Mouse (Mus musculus) kidney, postnatal 0 days (tissue): ENCODE results near the gene Ipmk. TPM values are rescaled to one million over a fixed set of nuclear protein-coding genes. Genes with fewer than 3 reads are reported as not detected.

Experiments
- ATAC-seq: fragments of 200-750 bp; cut with Nextera tagmentation; replicated peaks from 2 replicates; pipeline ENCODE4 v1.8.0; 2017; ENCODE audit warnings: low read depth, moderate number of reproducible peaks, moderate TSS enrichment, moderate library complexity; ENCODE audit not compliant: low FRiP score
- DNase-seq: peaks from one replicate; pipeline ENCODE4 v3.0.0-alpha.2; 2016; ENCODE audit warnings: low spot score
- H3K27ac ChIP-seq: fragments of 300-500 bp; sonication (generic); 2 replicates; pipeline ENCODE4 v1.5.1; 2014; ENCODE audit warnings: mild to moderate bottlenecking
- H3K27me3 ChIP-seq: fragments of 300-500 bp; sonication (generic); 2 replicates; pipeline ENCODE4 v1.6.1; 2014; ENCODE audit warnings: low read length, mixed read lengths; ENCODE audit not compliant: insufficient read depth
- H3K36me3 ChIP-seq: fragments of 300-500 bp; sonication (generic); 2 replicates; pipeline ENCODE4 v1.6.1; 2014; ENCODE audit warnings: low read length, mixed read lengths; ENCODE audit not compliant: insufficient read depth
- H3K4me1 ChIP-seq: fragments of 300-500 bp; sonication (generic); replicated peaks from 2 replicates; pipeline ENCODE4 v1.6.1; 2014; ENCODE audit warnings: antibody characterized with exemption, low read length, mixed read lengths; ENCODE audit not compliant: insufficient read depth
- H3K4me2 ChIP-seq: fragments of 300-500 bp; sonication (generic); 2 replicates; pipeline ENCODE4 v1.6.1; 2014; ENCODE audit warnings: mild to moderate bottlenecking, low read length, moderate library complexity, mixed read lengths
- H3K4me3 ChIP-seq: fragments of 300-500 bp; sonication (generic); replicated peaks from 2 replicates; pipeline ENCODE4 v1.5.1; 2014; ENCODE audit warnings: low read depth, low read length
- H3K9ac ChIP-seq: fragments of 300-500 bp; sonication (generic); 2 replicates; pipeline ENCODE4 v1.6.1; 2014; ENCODE audit warnings: low read depth, low read length
- H3K9me3 ChIP-seq: fragments of 300-500 bp; sonication (generic); replicated peaks from 2 replicates; pipeline ENCODE4 v1.6.1; 2016; ENCODE audit warnings: low read length, inconsistent platforms, mixed read lengths
- CTCF ChIP-seq: IDR thresholded peaks from 2 replicates; pipeline ENCODE4 v1.5.1; 2016; ENCODE audit warnings: antibody characterized with exemption, low read depth, mild to moderate bottlenecking, moderate library complexity
- WGBS: fragments of 180-500 bp; shearing (Covaris S2); extraction: QIAGEN DNeasy Blood & Tissue Kit; methylation state at CpG from one replicate; pipeline ENCODE4 v1.1.7; 2014; 5-methylcytosine and 5-hydroxymethylcytosine counted together
- polyA plus RNA-seq: library from polyadenylated mRNA; unstranded; fragments of >200 nt; fragmentation: Nextera tagmentation; extraction: Ambion mirVana; gene quantifications from 2 replicates; pipeline ENCODE4 v1.2.1, GENCODE M21; 2015

Ipmk gene
- polyA plus RNA-seq, 1 experiment from 2014 or later, result 16.1 TPM

GRCm38 (mm10) chr10:71328382-71328781 is 19.2 kb upstream of the Ipmk start:
- no peak overlapping the region for H3K27ac ChIP-seq
- no peaks in the 10 kb centered on the region for H3K27me3 ChIP-seq
- H3K36me3 ChIP-seq, result peaks cover 12% of the 10 kb centered on the region
- WGBS, result 58% methylated on average over 6 of the region's 6 CpGs
- no peak overlapping the region for H3K9ac ChIP-seq
- H3K4me1 ChIP-seq, result no peaks in the 10 kb centered on the region
- ATAC-seq (no peak), DNase-seq (no peak)
- no peak overlapping the region for H3K4me2 ChIP-seq
- no peak overlapping the region for H3K4me3 ChIP-seq
- TF ChIP-seq CTCF, result no peak
- no peaks in the 10 kb centered on the region for H3K9me3 ChIP-seq

- H3K4me2 ChIP-seq, result no peak overlapping the region
- no peak overlapping the region for H3K9ac ChIP-seq
- TF ChIP-seq CTCF, result no peak
- no peaks in the 10 kb centered on the region for H3K4me1 ChIP-seq
- H3K36me3 ChIP-seq, result peaks cover 16% of the 10 kb centered on the region
- H3K9me3 ChIP-seq, result no peaks in the 10 kb centered on the region
- no peak overlapping the region for H3K4me3 ChIP-seq
- 80% methylated on average over 5 of the region's 5 CpGs for WGBS
- H3K27me3 ChIP-seq, result no peaks in the 10 kb centered on the region
- DNase-seq, result no peak
- ATAC-seq, result no peak
- H3K27ac ChIP-seq, result no peak overlapping the region
Observed at GRCm38 (mm10) chr10:71328870-71329269, 18.7 kb upstream of the Ipmk start.

- no peaks in the 10 kb centered on the region for H3K9me3 ChIP-seq
- WGBS, result 92% methylated on average over 6 of the region's 6 CpGs
- no peak overlapping the region for H3K4me3 ChIP-seq
- no peak overlapping the region for H3K9ac ChIP-seq
- no peak for DNase-seq
- ATAC-seq, result no peak
- no peaks in the 10 kb centered on the region for H3K4me1 ChIP-seq
- H3K4me2 ChIP-seq, result no peak overlapping the region
- H3K27ac ChIP-seq, result no peak overlapping the region
- no peak for TF ChIP-seq CTCF
- H3K36me3 ChIP-seq, result peaks cover 16% of the 10 kb centered on the region
- H3K27me3 ChIP-seq, result no peaks in the 10 kb centered on the region
Observed at GRCm38 (mm10) chr10:71329295-71329694, 18.3 kb upstream of the Ipmk start.

GRCm38 (mm10) chr10:71330070-71330469 is 17.5 kb upstream of the Ipmk start:
- DNase-seq (peak; percentile 71), ATAC-seq (peak; percentile 60)
- H3K4me1 ChIP-seq, result no peaks in the 10 kb centered on the region
- no peak overlapping the region for H3K4me2 ChIP-seq
- no peak overlapping the region for H3K9ac ChIP-seq
- no peaks in the 10 kb centered on the region for H3K9me3 ChIP-seq
- WGBS, result 73% methylated on average over 12 of the region's 12 CpGs
- no peaks in the 10 kb centered on the region for H3K27me3 ChIP-seq
- H3K27ac ChIP-seq, result no peak overlapping the region
- TF ChIP-seq CTCF, result no peak
- no peak overlapping the region for H3K4me3 ChIP-seq
- peaks cover 16% of the 10 kb centered on the region for H3K36me3 ChIP-seq

- no peak for TF ChIP-seq CTCF
- no peak overlapping the region for H3K4me3 ChIP-seq
- no peaks in the 10 kb centered on the region for H3K9me3 ChIP-seq
- DNase-seq (no peak), ATAC-seq (no peak)
- H3K36me3 ChIP-seq, result peaks cover 23% of the 10 kb centered on the region
- H3K9ac ChIP-seq, result no peak overlapping the region
- no peak overlapping the region for H3K27ac ChIP-seq
- H3K27me3 ChIP-seq, result no peaks in the 10 kb centered on the region
- no peaks in the 10 kb centered on the region for H3K4me1 ChIP-seq
- WGBS, result 94% methylated on average over 7 of the region's 7 CpGs
- H3K4me2 ChIP-seq, result no peak overlapping the region
Observed at GRCm38 (mm10) chr10:71331908-71332307, 15.7 kb upstream of the Ipmk start.

GRCm38 (mm10) chr10:71332376-71332775 is 15.2 kb upstream of the Ipmk start:
- 96% methylated on average over 4 of the region's 4 CpGs for WGBS
- DNase-seq (no peak), ATAC-seq (no peak)
- no peak overlapping the region for H3K27ac ChIP-seq
- H3K4me2 ChIP-seq, result no peak overlapping the region
- H3K27me3 ChIP-seq, result no peaks in the 10 kb centered on the region
- no peaks in the 10 kb centered on the region for H3K4me1 ChIP-seq
- no peak overlapping the region for H3K4me3 ChIP-seq
- TF ChIP-seq CTCF, result peak; percentile 55
- H3K9ac ChIP-seq, result no peak overlapping the region
- peaks cover 23% of the 10 kb centered on the region for H3K36me3 ChIP-seq
- H3K9me3 ChIP-seq, result no peaks in the 10 kb centered on the region

- no peak for DNase-seq
- no peaks in the 10 kb centered on the region for H3K27me3 ChIP-seq
- TF ChIP-seq CTCF, result no peak
- 88% methylated on average over 9 of the region's 9 CpGs for WGBS
- no peak for ATAC-seq
- H3K27ac ChIP-seq, result no peak overlapping the region
- H3K9me3 ChIP-seq, result no peaks in the 10 kb centered on the region
- H3K4me3 ChIP-seq, result no peak overlapping the region
- H3K9ac ChIP-seq, result no peak overlapping the region
- H3K36me3 ChIP-seq, result peaks cover 23% of the 10 kb centered on the region
- H3K4me1 ChIP-seq, result no peaks in the 10 kb centered on the region
- no peak overlapping the region for H3K4me2 ChIP-seq
Observed at GRCm38 (mm10) chr10:71332859-71333258, 14.7 kb upstream of the Ipmk start.
